Mouse (Mus musculus): ENCODE results near the gene Zfp386. TPM values are rescaled to one million over a fixed set of nuclear protein-coding genes. Genes with fewer than 3 reads are reported as not detected.
"Not testable (repeated sequence)": the region's sequence is repeated elsewhere in the genome, so short reads cannot be mapped to it uniquely, and the experiment has no call there.

Zfp386 gene
- 38.3 and 38.4 TPM in 2 replicates for polyA plus RNA-seq (2012; rRNA removed)

GRCm38 (mm10) chr12:116047440-116048377, at the start of gene Zfp386:
Gene Zfp386 (plus strand): TSS chr12:116047724.
- peak; percentile 36; the same call in 1 of the 2 replicates for TF ChIP-seq POLR2A (IDR thresholded peaks at IDR 0.05; ENCODE audit: borderline replicate concordance, extremely low read depth, insufficient read depth, insufficient read length, poor library complexity, severe bottlenecking)
- 0 out of 2 replicates have a peak, but pooled peaks have one; percentile 14 for TF ChIP-seq CTCF (IDR thresholded peaks at IDR 0.05; ENCODE audit: borderline replicate concordance, extremely low read depth, insufficient read depth, insufficient read length)
- peak; percentile 99 for DNase-seq (ENCODE audit: low read depth)

GRCm38 (mm10) chr12:115999784-116000183, 47.7 kb upstream of the Zfp386 start:
- DNase-seq (ENCODE audit: low read depth) = not testable (repeated sequence)

- not testable (repeated sequence) for DNase-seq (ENCODE audit: low read depth)
These were observed 44.6 kb upstream of the Zfp386 start for GRCm38 (mm10) chr12:116002946-116003345.

GRCm38 (mm10) chr12:116010812-116011211, 36.7 kb upstream of the Zfp386 start:
- TF ChIP-seq CTCF (IDR thresholded peaks at IDR 0.05; ENCODE audit: borderline replicate concordance, extremely low read depth, insufficient read depth, insufficient read length) (no peak), POLR2A (IDR thresholded peaks at IDR 0.05; ENCODE audit: borderline replicate concordance, extremely low read depth, insufficient read depth, insufficient read length, poor library complexity, severe bottlenecking) (no peak)
- no peak for DNase-seq (ENCODE audit: low read depth)

GRCm38 (mm10) chr12:116028095-116028494, 19.4 kb upstream of the Zfp386 start:
- TF ChIP-seq POLR2A (IDR thresholded peaks at IDR 0.05; ENCODE audit: borderline replicate concordance, extremely low read depth, insufficient read depth, insufficient read length, poor library complexity, severe bottlenecking) (no peak), CTCF (IDR thresholded peaks at IDR 0.05; ENCODE audit: borderline replicate concordance, extremely low read depth, insufficient read depth, insufficient read length) (no peak)
- DNase-seq (ENCODE audit: low read depth) = no peak

- no peak for TF ChIP-seq CTCF (IDR thresholded peaks at IDR 0.05; ENCODE audit: borderline replicate concordance, extremely low read depth, insufficient read depth, insufficient read length)
- TF ChIP-seq POLR2A (IDR thresholded peaks at IDR 0.05; ENCODE audit: borderline replicate concordance, extremely low read depth, insufficient read depth, insufficient read length, poor library complexity, severe bottlenecking) = no peak
- no peak for DNase-seq (ENCODE audit: low read depth)
These were observed 12.2 kb upstream of the Zfp386 start for GRCm38 (mm10) chr12:116035346-116035745.

GRCm38 (mm10) chr12:116044785-116045184, 2.7 kb upstream of the Zfp386 start:
- no peak for DNase-seq (ENCODE audit: low read depth)
- TF ChIP-seq POLR2A (IDR thresholded peaks at IDR 0.05; ENCODE audit: borderline replicate concordance, extremely low read depth, insufficient read depth, insufficient read length, poor library complexity, severe bottlenecking) (no peak), CTCF (IDR thresholded peaks at IDR 0.05; ENCODE audit: borderline replicate concordance, extremely low read depth, insufficient read depth, insufficient read length) (no peak)

- DNase-seq (ENCODE audit: low read depth) = no peak
- TF ChIP-seq CTCF (IDR thresholded peaks at IDR 0.05; ENCODE audit: borderline replicate concordance, extremely low read depth, insufficient read depth, insufficient read length) (no peak), POLR2A (IDR thresholded peaks at IDR 0.05; ENCODE audit: borderline replicate concordance, extremely low read depth, insufficient read depth, insufficient read length, poor library complexity, severe bottlenecking) (no peak)
These were observed 1.2 kb downstream of the Zfp386 start for GRCm38 (mm10) chr12:116048766-116049165.

GRCm38 (mm10) chr12:116049236-116049635, 1.7 kb downstream of the Zfp386 start:
- DNase-seq (ENCODE audit: low read depth) = no peak

GRCm38 (mm10) chr12:116049701-116050100, 2.2 kb downstream of the Zfp386 start:
- TF ChIP-seq POLR2A (IDR thresholded peaks at IDR 0.05; ENCODE audit: borderline replicate concordance, extremely low read depth, insufficient read depth, insufficient read length, poor library complexity, severe bottlenecking) = no peak
- peak; percentile 17; the same call in 1 of the 2 replicates for TF ChIP-seq CTCF (IDR thresholded peaks at IDR 0.05; ENCODE audit: borderline replicate concordance, extremely low read depth, insufficient read depth, insufficient read length)
- DNase-seq (ENCODE audit: low read depth) = peak; percentile 28

More at GRCm38 (mm10) chr12:116049236-116049635, 1.7 kb downstream of the Zfp386 start:
- TF ChIP-seq POLR2A (IDR thresholded peaks at IDR 0.05; ENCODE audit: borderline replicate concordance, extremely low read depth, insufficient read depth, insufficient read length, poor library complexity, severe bottlenecking) = no peak
- TF ChIP-seq CTCF (IDR thresholded peaks at IDR 0.05; ENCODE audit: borderline replicate concordance, extremely low read depth, insufficient read depth, insufficient read length) = no peak

GRCm38 (mm10) chr12:116054342-116054741, 6.8 kb downstream of the Zfp386 start:
- DNase-seq (ENCODE audit: low read depth) = no peak
- TF ChIP-seq POLR2A (IDR thresholded peaks at IDR 0.05; ENCODE audit: borderline replicate concordance, extremely low read depth, insufficient read depth, insufficient read length, poor library complexity, severe bottlenecking) (no peak), CTCF (IDR thresholded peaks at IDR 0.05; ENCODE audit: borderline replicate concordance, extremely low read depth, insufficient read depth, insufficient read length) (no peak)

GRCm38 (mm10) chr12:116056112-116056511, 8.6 kb downstream of the Zfp386 start:
- no peak for TF ChIP-seq POLR2A (IDR thresholded peaks at IDR 0.05; ENCODE audit: borderline replicate concordance, extremely low read depth, insufficient read depth, insufficient read length, poor library complexity, severe bottlenecking)
- TF ChIP-seq CTCF (IDR thresholded peaks at IDR 0.05; ENCODE audit: borderline replicate concordance, extremely low read depth, insufficient read depth, insufficient read length) = no peak
- DNase-seq (ENCODE audit: low read depth) = no peak

Measured in brain, embryonic 14.5 days (tissue).